Mouse (Mus musculus): ENCODE results near the gene A730061H03Rik.

A730061H03Rik gene

DNA sequence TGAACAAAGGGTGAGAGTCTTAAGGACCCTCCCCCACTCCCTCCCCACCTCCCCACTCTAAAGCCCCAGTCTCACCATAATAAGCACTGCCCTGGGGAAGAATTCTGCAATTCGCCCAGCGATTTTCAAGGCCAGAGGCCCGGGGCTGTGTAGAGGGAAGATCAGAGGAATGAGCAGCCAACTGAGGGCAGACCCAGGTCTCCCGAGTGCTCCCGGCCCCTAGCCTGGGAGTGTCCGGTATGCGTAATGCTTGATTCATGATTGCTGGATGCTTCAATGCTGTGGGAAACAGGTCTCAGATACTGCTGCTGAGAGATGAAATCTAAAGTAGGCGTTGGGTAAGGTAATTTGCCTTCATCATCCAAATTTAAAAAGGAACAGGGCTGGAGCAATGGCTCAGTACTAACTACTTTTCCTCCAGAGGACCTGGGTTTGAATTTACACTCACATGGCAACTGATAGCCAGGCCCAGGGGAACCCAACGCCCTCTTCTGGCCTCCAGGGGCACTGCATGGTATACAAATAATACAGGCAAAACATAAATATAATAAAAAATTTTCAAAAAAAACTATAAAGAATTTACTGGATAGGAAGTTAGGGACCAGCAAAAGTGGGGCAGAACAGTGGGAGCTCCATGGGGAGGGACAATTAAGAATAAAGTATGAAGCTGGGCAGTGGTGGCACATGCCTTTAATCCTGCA, 21.9 kb upstream of the A730061H03Rik start:
- DNase-seq (ENCODE audit: low spot score), result no peak

DNA sequence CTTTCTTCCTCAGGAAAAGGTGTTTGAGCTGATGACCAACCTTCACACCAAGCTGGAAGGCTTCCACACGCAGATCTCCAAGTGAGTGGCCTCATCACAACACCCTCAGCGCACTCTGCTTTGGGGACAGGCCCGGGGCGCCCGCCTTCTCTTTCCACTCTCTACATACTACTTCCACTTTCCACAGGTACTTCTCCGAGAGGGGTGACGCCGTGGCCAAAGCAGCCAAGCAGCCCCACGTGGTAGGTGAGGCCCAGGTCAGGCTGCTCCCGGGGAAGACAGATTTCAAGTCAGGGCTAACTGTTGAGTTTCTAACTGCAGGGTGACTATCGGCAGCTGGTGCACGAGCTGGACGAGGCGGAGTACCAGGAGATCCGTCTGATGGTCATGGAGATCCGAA, 20.5 kb upstream of the A730061H03Rik start:
- no peak for DNase-seq (ENCODE audit: low spot score)

DNA sequence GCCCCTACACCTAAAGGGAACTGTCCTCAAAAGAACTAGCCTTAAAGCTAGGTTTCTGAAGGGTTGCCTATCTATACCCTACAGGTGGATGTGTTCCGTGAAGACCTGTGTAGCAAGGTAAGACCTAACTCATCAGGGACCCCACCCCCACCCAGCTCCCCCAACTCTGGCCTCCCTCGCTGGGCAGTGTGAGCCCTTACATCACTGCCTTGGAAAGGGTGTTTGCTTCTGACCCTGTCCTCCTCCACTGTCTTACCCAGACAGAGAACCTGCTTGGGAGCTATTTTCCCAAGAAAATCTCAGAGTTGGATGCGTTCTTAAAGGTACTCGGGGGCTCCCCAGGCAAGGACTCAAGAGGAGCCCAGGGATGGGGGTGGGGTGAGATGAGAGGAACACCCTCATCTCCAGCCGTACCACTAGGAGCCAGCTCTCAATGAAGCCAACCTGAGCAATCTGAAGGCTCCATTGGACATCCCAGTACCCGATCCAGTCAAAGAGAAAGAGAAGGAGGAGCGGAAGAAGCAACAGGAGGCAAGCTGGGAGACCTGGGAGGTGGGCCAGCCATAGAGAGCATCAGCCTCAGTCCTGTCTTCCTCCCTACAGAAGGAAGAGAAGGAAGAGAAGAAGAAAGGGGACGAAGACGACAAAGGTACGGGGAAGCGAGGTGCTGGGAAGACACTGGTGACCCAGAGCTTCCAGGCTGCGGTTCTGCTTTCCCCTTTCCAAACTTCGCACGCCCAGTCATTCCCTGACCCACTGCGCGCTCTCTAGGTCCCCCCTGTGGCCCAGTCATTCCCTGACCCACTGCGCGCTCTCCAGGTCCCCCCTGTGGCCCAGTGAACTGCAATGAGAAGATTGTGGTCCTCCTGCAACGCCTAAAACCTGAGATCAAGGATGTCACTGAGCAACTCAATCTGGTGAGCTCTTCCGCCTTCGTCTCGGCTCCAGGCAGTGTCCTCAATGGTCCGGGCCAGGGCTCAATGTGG, 19.6 kb upstream of the A730061H03Rik start:
- DNase-seq (ENCODE audit: low spot score), result no peak

DNA sequence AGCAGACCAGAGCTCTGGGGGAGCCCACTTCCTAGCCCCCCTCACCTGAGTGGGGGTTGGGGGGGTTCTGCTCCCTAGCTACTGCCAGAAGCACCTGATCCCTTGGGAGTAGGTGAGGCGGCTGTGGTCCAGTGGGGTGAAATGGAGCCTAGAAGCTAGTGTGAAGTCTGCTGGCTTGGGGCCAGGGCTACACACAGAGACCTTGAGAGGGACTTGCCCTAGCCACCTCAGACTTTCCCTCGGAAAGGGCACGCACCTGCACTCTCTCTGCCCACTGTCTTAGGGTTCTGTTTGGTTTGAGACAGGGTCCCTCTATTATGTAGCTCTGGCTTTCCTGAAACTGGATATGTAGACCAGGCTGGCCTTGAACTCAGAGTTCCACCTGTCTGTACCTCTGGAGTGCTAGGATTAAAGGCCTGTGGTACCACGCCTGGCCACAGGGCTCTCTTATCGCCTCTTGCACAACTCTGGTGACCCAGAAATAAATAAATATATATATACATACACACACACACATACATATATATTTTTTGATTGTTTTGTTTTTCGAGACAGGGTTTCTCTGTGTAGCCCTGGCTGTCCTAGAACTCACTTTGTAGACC, 18.6 kb upstream of the A730061H03Rik start:
- no peak for DNase-seq (ENCODE audit: low spot score)

DNA sequence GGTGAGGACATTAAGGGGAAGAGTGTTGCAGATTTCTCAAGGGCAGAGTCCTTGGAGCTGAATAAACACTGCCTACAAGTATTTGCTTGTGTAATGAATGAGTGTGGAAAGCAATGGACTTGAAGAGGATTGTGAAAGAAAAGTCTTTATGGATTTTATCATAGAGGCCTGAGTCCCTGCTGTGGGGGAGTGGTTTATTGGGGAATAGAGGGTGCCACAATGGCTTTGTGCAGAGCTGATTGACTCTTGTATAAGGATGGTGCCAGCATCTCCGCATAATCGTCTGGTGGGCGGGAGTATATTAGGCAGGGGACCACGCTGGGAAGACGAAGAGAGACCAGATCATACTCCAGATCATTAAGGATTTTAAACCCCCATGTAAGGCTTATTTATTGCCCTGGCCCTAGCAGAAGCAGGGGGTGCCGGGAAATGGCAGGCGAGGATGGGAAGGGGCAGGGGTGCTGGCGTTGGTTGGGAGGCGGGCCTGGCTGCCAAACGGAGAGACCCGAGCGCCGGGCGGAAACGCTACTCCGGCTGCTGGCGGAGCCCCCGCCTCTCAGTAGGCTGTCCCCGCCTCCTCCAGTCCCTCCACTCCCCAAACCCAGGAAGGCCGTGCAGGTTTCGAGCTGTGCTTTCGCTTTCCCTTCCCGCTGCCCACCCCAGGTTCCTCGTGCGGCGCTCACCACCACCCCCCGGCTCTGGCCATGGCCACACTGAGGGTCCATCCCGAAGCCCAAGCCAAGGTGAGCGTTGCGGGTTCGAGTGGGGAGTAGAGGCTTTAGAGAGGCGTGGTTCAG, 17.9 kb upstream of the A730061H03Rik start, which contains the start of gene Psme1:
Gene Psme1 (plus strand): TSS at position 253 of the 797 bp plus-strand sequence.
- DNase-seq (ENCODE audit: low spot score), result peak; percentile 80

- DNase-seq (ENCODE audit: low spot score), result no peak
Observed at GRCm38 (mm10) chr14:55576376-55576775, 16.2 kb upstream of the A730061H03Rik start.

DNA sequence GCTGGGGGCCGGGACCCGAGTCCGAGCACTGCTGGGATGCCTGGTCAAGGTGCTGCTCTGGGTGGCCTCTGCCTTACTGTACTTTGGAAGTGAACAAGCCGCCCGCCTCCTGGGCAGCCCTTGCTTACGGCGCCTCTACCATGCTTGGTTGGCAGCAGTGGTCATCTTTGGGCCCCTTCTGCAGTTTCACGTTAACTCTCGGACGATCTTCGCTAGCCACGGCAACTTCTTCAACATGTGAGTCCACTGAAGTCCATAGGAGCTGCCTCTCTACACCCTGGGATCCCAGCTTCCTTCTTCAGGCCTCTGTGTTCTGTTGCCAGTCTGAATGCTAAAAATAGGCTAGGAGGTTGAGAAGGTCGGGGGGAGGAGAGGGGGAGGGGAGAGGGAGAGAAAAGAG, 15.5 kb upstream of the A730061H03Rik start:
- no peak for DNase-seq (ENCODE audit: low spot score)

DNA sequence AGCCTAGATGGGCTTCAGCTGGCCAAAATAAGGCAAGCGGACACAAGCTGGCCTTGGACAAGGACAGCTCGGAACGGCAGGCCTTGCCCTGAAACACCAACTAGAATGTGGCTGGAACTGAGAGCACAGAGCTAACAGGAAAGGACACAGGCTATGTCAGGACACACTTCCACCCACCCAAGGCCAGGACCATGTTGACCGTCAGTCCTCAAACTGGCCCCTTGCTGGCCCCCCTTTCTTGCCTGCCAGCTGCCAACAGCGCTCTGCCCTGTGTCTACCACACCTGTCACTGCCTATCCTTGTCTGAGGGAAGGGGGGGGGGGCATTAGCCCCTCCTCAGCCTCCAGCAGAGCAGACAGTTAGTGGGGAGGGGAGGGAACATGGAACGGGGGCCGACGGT, 15.1 kb upstream of the A730061H03Rik start, which contains the start of gene Fitm1:
Gene Fitm1 (plus strand): TSS at position 316 of the 400 bp plus-strand sequence.
- DNase-seq (ENCODE audit: low spot score), result no peak

DNA sequence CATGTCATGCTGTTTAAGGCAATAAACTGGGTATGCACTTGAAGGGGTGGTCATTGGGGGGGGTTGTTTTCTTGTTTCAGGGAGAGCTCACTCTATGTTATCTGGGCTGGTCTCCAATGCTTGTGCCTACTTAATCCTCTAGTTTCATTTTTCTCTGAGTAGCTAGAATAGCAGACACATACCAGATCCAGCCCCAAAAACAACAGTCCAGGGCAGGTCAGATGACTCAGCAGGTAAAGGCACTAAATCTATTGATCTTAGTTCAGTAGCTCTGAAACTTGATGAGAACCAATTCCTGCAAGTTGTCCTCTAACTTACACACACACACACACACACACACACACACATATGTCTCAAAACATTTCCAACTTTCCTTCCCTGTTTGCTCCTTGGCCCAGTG, 11.6 kb upstream of the A730061H03Rik start:
- no peak for DNase-seq (ENCODE audit: low spot score)

- DNase-seq (ENCODE audit: low spot score), result no peak
Observed at GRCm38 (mm10) chr14:55570588-55570987, 10.4 kb upstream of the A730061H03Rik start.

GRCm38 (mm10) chr14:55567496-55567895, 7.3 kb upstream of the A730061H03Rik start:
- DNase-seq (ENCODE audit: low spot score), result no peak

DNA sequence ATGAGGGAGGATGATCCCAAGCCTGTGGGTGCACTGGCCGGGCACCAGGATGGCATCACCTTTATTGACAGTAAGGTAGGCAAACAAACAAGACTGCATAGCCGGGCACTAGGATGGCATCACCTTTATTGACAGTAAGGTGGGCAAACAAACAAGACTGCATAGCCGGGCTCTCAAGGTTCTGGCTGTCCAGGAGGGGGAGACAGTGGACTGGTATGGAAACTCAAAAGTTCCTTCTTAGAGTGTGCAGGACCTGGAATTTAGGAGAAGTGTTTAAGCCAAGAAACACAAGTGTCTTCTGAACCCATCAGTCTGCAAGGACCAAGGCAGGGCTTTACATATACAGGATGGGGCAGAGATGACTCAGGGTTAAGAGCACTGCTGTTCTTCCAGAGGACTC, 5.5 kb upstream of the A730061H03Rik start:
- no peak for DNase-seq (ENCODE audit: low spot score)

DNA sequence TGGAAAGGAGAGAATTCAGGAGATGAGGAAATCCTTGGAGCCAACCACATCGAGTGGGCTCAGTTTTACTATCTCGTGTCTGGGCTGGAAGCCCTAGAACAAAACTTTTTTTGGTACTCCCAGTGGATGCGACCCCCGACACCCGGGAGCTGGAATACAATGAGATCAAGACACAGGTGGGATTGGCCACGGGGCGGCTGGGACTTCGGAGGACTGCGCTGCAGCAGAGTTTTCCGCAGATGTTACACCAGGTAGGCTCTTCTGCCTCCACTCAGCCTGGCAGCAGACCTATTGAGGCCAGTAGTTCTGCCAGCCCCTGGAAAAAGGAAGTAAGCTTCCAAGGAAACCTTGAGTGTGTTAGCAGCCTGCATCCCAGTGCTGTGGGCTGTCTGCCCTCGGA, 3.0 kb upstream of the A730061H03Rik start:
- DNase-seq (ENCODE audit: low spot score), result no peak

GRCm38 (mm10) chr14:55561860-55562259, 1.7 kb upstream of the A730061H03Rik start:
- DNase-seq (ENCODE audit: low spot score), result no peak

GRCm38 (mm10) chr14:55559799-55560201, 406 bp downstream of the A730061H03Rik start, which contains the start of gene Dcaf11:
Gene Dcaf11 (plus strand): TSS chr14:55560006.
- DNase-seq (ENCODE audit: low spot score), result peak; percentile 94

- no peak for DNase-seq (ENCODE audit: low spot score)
Observed at GRCm38 (mm10) chr14:55558740-55559448, 1.3 kb downstream of the A730061H03Rik start.

- no peak for DNase-seq (ENCODE audit: low spot score)
Observed at GRCm38 (mm10) chr14:55557587-55557986, 2.6 kb downstream of the A730061H03Rik start.

- peak; percentile 83 for DNase-seq (ENCODE audit: low spot score)
Observed at GRCm38 (mm10) chr14:55557003-55557402, 3.2 kb downstream of the A730061H03Rik start.

- DNase-seq (ENCODE audit: low spot score), result no peak
Observed at GRCm38 (mm10) chr14:55555788-55556187, 4.4 kb downstream of the A730061H03Rik start.

- DNase-seq (ENCODE audit: low spot score), result no peak
Observed at GRCm38 (mm10) chr14:55554635-55555034, 5.6 kb downstream of the A730061H03Rik start.

DNA sequence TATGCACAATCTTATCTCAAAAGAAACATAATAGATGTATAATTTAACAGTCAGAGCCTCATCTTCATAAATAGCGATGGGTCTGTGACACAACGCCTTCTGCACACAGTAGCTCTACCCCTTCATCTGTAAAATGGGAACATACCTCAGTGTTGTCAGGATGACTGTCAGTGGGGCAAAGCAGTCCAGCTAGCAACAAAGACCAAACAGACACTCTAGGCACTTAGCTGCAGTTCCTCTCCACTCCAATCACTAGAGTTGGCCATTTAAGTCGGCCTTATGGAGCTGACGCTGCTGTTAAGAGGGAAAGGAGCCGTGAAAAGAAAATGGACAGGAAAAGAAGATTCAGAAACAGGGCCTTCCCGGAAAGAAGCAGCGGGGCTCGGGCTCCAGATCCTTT, 8.4 kb downstream of the A730061H03Rik start:
- no peak for DNase-seq (ENCODE audit: low spot score)
